Mouse (Mus musculus) stomach, postnatal 0 days (tissue): Measurements from ENCODE around the gene Bach2. TPM values are rescaled to one million over a fixed set of nuclear protein-coding genes. Genes with fewer than 3 reads are reported as not detected.
A peak's percentile ranks its signal among the peaks of the same experiment; 100 is the strongest.

ENCODE experiments used
- ATAC-seq: fragments of 200-750 bp; cut with Nextera tagmentation; 2 replicates; pipeline ENCODE4 v1.8.0; 2017; ENCODE audit not compliant: low FRiP score, low TSS enrichment
- DNase-seq: peaks from one replicate; pipeline ENCODE4 v3.0.0-alpha.2; 2016; ENCODE audit warnings: low spot score
- H3K27ac ChIP-seq: fragments of 300-500 bp; sonication (generic); replicated peaks from 2 replicates; pipeline ENCODE4 v1.5.1; 2014; ENCODE audit warnings: mild to moderate bottlenecking, control low read depth
- H3K27me3 ChIP-seq: fragments of 300-500 bp; sonication (generic); 2 replicates; pipeline ENCODE4 v1.6.1; 2014; ENCODE audit warnings: low read length; ENCODE audit not compliant: control insufficient read depth, insufficient read depth
- H3K36me3 ChIP-seq: fragments of 300-500 bp; sonication (generic); 2 replicates; pipeline ENCODE4 v1.6.1; 2014; ENCODE audit warnings: low read length, mixed read lengths; ENCODE audit not compliant: control insufficient read depth, insufficient read depth
- H3K4me1 ChIP-seq: fragments of 300-500 bp; sonication (generic); replicated peaks from 2 replicates; pipeline ENCODE4 v1.6.1; 2014; ENCODE audit warnings: antibody characterized with exemption; ENCODE audit not compliant: control insufficient read depth, insufficient read depth
- H3K4me2 ChIP-seq: fragments of 300-500 bp; sonication (generic); replicated peaks from 2 replicates; pipeline ENCODE4 v1.6.1; 2014; ENCODE audit warnings: low read depth, mild to moderate bottlenecking, control low read depth, moderate library complexity
- H3K4me3 ChIP-seq: fragments of 300-500 bp; sonication (generic); 2 replicates; pipeline ENCODE4 v1.5.1; 2014; ENCODE audit warnings: low read depth, low read length, control low read depth
- H3K9ac ChIP-seq: fragments of 300-500 bp; sonication (generic); 2 replicates; pipeline ENCODE4 v1.6.1; 2014; ENCODE audit warnings: mild to moderate bottlenecking, low read length, control low read depth, mixed read lengths
- H3K9me3 ChIP-seq: fragments of 300-500 bp; sonication (generic); 2 replicates; pipeline ENCODE4 v1.6.1; 2016; ENCODE audit warnings: low read length; ENCODE audit not compliant: control insufficient read depth
- CTCF ChIP-seq: IDR thresholded peaks from 2 replicates; pipeline ENCODE4 v1.5.1; 2016; ENCODE audit warnings: antibody characterized with exemption, low read depth, mild to moderate bottlenecking, moderate library complexity
- EP300 ChIP-seq: optimal IDR thresholded peaks from 2 replicates; pipeline ENCODE3; 2016; ENCODE audit warnings: antibody characterized with exemption
- WGBS: fragments of 180-500 bp; shearing (Covaris S2); extraction: QIAGEN DNeasy Blood & Tissue Kit; methylation state at CpG from one replicate; pipeline ENCODE4 v1.1.7; 2014; 5-methylcytosine and 5-hydroxymethylcytosine counted together
- polyA plus RNA-seq: library from polyadenylated mRNA; unstranded; fragments of >200 nt; fragmentation: Nextera tagmentation; extraction: Ambion mirVana; gene quantifications from 2 replicates; pipeline ENCODE4 v1.2.1, GENCODE M21; 2015

The Bach2 gene
- polyA plus RNA-seq, 1 experiment from 2014 or later = 1.9 TPM

DNA sequence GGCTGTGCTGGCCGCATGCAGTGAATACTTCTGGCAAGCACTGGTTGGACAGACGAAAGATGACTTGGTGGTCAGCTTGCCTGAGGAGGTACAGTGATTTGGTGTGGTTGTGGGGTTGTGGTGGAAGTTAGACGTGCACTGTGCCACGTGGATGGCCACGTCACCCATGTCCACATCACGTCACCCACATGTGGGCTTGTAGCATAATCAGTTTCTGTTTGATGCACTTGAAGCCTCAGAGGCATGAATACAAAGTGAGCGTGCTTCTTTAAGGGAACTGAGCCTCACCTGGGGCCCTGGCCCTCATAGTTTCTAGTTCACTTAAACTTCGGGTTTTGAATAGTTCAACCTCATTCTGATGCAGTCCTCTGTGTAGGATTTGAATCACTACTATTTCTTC, 263.2 kb downstream of the Bach2 start:
- Histone ChIP-seq H3K9ac (no peak overlapping the region), H3K4me2 (no peak overlapping the region), H3K9me3 (no peaks in the 10 kb centered on the region), H3K27me3 (no peaks in the 10 kb centered on the region), H3K36me3 (no peaks in the 10 kb centered on the region), H3K4me1 (no peaks in the 10 kb centered on the region), H3K27ac (no peak overlapping the region), H3K4me3 (no peak overlapping the region)
- DNase-seq (no peak), ATAC-seq (no peak)
- WGBS = 89% methylated on average over 8 of the region's 8 CpGs
- TF ChIP-seq CTCF (no peak), EP300 (no peak)

GRCm38 (mm10) chr4:32502181-32502580, 263.6 kb downstream of the Bach2 start:
- Histone ChIP-seq H3K4me1 (no peaks in the 10 kb centered on the region), H3K9me3 (no peaks in the 10 kb centered on the region), H3K27ac (no peak overlapping the region), H3K4me2 (no peak overlapping the region), H3K9ac (no peak overlapping the region), H3K27me3 (no peaks in the 10 kb centered on the region), H3K36me3 (no peaks in the 10 kb centered on the region), H3K4me3 (no peak overlapping the region)
- TF ChIP-seq EP300 (no peak), CTCF (no peak)
- DNase-seq (no peak), ATAC-seq (no peak)
- WGBS = 93% methylated on average over 4 of the region's 4 CpGs

DNA sequence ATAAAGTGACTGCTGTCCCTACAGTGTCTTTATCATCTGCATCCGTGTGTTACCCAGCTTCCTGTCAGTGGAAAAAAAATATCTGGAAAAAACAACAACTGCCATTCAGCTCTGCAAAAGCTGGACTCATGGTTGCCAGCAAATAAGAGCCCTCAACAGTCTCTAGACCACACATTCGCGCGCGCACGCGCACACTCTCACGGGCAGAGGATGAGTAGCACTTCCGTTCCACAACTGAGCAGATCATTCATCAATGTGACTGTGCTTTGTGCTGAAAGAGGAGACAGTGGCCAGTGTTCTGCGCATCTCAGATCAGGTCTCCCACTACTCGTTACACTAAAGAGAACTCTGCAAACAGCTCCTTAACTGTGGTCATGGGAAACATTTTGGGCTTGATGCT, 265.6 kb downstream of the Bach2 start:
- H3K4me3 ChIP-seq = no peak overlapping the region
- no peaks in the 10 kb centered on the region for H3K9me3 ChIP-seq
- no peak overlapping the region for H3K9ac ChIP-seq
- no peaks in the 10 kb centered on the region for H3K4me1 ChIP-seq
- 85% methylated on average over 11 of the region's 11 CpGs for WGBS
- no peak for ATAC-seq
- no peak overlapping the region for H3K4me2 ChIP-seq
- no peak for TF ChIP-seq CTCF
- no peak for TF ChIP-seq EP300
- H3K27ac ChIP-seq = no peak overlapping the region
- no peaks in the 10 kb centered on the region for H3K27me3 ChIP-seq
- no peak for DNase-seq
- no peaks in the 10 kb centered on the region for H3K36me3 ChIP-seq

GRCm38 (mm10) chr4:32506306-32506808, 267.8 kb downstream of the Bach2 start:
- H3K27ac ChIP-seq = 0 out of 2 replicates have a peak overlapping the region, but pooled peaks have one; percentile 30
- H3K4me3 ChIP-seq = no peak overlapping the region
- no peaks in the 10 kb centered on the region for H3K27me3 ChIP-seq
- WGBS = 85% methylated on average over 7 of the region's 7 CpGs
- no peak overlapping the region for H3K4me2 ChIP-seq
- H3K36me3 ChIP-seq = no peaks in the 10 kb centered on the region
- DNase-seq = no peak
- peak; percentile 7; the same call in 1 of the 2 replicates for ATAC-seq
- no peaks in the 10 kb centered on the region for H3K9me3 ChIP-seq
- TF ChIP-seq CTCF (no peak), EP300 (no peak)
- no peaks in the 10 kb centered on the region for H3K4me1 ChIP-seq
- H3K9ac ChIP-seq = no peak overlapping the region

- TF ChIP-seq EP300 (no peak), CTCF (no peak)
- 62% methylated on average over 6 of the region's 6 CpGs for WGBS
- Histone ChIP-seq H3K4me3 (no peak overlapping the region), H3K4me2 (no peak overlapping the region), H3K27me3 (no peaks in the 10 kb centered on the region), H3K36me3 (no peaks in the 10 kb centered on the region), H3K4me1 (no peaks in the 10 kb centered on the region), H3K9me3 (no peaks in the 10 kb centered on the region), H3K9ac (no peak overlapping the region), H3K27ac (no peak overlapping the region)
- DNase-seq (no peak), ATAC-seq (peak; percentile 65; the same call in 1 of the 2 replicates)
Measured at GRCm38 (mm10) chr4:32507041-32507440, 268.4 kb downstream of the Bach2 start.

GRCm38 (mm10) chr4:32508572-32508971, 270.0 kb downstream of the Bach2 start:
- H3K9me3 ChIP-seq = no peaks in the 10 kb centered on the region
- H3K36me3 ChIP-seq = no peaks in the 10 kb centered on the region
- no peak for TF ChIP-seq CTCF
- TF ChIP-seq EP300 = no peak
- H3K27me3 ChIP-seq = no peaks in the 10 kb centered on the region
- DNase-seq (no peak), ATAC-seq (no peak)
- 0 out of 2 replicates have a peak overlapping the region, but pooled peaks have one; percentile 49 for H3K27ac ChIP-seq
- H3K4me3 ChIP-seq = no peak overlapping the region
- H3K4me1 ChIP-seq = no peaks in the 10 kb centered on the region
- no peak overlapping the region for H3K4me2 ChIP-seq
- H3K9ac ChIP-seq = no peak overlapping the region
- 37% methylated on average over 2 of the region's 2 CpGs for WGBS
